Mouse (Mus musculus) cerebellum, adult (tissue): ENCODE results near the gene Ccdc42.

Experiments
- ATAC-seq: cut with Nextera tagmentation; 2 replicates; pipeline ENCODE4 v1.9.2; 2017; ENCODE audit warnings: mild to moderate bottlenecking, moderate library complexity, mixed read lengths; ENCODE audit not compliant: insufficient number of reproducible peaks, low FRiP score, low TSS enrichment

Gene Ccdc42

GRCm38 (mm10) chr11:68641361-68641760 is 54.5 kb downstream of the Ccdc42 start:
- ATAC-seq = no peak

- no peak for ATAC-seq
These were observed 58.0 kb downstream of the Ccdc42 start for GRCm38 (mm10) chr11:68644781-68645180.
